Mouse (Mus musculus) E14TG2a.4 (cell line): Measurements from ENCODE around the gene Cyp11a1.

Experiments used
- CTCF ChIP-seq: conservative IDR thresholded peaks from 2 replicates; pipeline ENCODE4 v1.5.1; 2014; ENCODE audit warnings: low read length
- POU5F1 ChIP-seq: IDR thresholded peaks from 2 replicates; pipeline ENCODE4 v1.6.1; 2014; ENCODE audit warnings: low read length, borderline replicate concordance

DNA sequence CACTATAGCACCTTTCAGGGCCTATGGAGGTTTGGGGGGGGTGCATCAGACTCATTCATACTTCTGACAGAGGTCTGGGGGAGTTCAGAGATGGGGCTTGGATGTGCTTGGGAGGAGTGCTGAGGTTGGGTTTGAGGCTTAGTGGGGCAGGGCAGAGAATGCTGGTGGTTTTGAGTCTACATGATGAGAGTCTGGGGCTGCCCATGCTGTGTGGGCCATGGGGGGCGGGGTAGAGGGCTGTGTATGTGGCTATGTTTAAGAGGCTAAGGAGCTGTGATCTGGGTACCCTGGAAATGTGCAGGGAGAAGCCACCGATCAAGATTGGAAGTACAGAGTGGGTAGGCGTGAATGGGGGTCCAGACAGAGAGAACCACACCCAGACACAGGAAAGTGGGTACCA, 14.2 kb upstream of the Cyp11a1 start:
- TF ChIP-seq CTCF (no peak), POU5F1 (no peak)
